Mouse (Mus musculus) c-Kit-positive CD71-negative TER-119-negative erythroid progenitor cells, embryonic 14.5 days (primary cell): Measurements from ENCODE around the gene Nr2f6.

Source experiments
- DNase-seq: peaks from one replicate; pipeline ENCODE4 v3.0.0-alpha.2; 2013; ENCODE audit warnings: low read depth

Nr2f6 gene

GRCm38 (mm10) chr8:71391696-71392095 lies 9.9 kb upstream of the Nr2f6 start:
- no peak for DNase-seq

DNA sequence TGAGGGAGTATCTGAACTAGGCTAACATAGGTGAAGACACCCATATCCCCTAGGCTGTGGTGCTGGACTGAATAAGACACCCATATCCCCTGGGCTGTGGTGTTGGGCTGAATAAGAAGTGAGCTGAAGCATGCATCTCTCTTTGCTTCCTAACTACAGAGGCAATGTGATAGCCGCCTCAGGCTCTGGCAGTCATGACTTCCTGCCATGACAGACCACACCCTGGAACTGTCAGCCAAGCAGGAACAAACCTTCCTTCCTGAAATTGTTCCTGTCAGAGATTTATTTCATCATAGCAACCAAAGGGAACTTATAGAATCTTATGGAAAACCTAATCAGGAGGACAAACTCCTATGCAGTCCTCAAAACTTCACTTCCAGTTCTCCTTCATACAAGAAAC lies 6.5 kb upstream of the Nr2f6 start:
- no peak for DNase-seq

- no peak for DNase-seq
These were observed 3.6 kb upstream of the Nr2f6 start for GRCm38 (mm10) chr8:71385212-71385835.

GRCm38 (mm10) chr8:71383860-71384259 lies 2.1 kb upstream of the Nr2f6 start:
- no peak for DNase-seq

- no peak for DNase-seq
These were observed 1.6 kb upstream of the Nr2f6 start for GRCm38 (mm10) chr8:71383396-71383795.

GRCm38 (mm10) chr8:71381971-71382961 lies 506 bp upstream of the Nr2f6 start:
- DNase-seq, result no peak

DNA sequence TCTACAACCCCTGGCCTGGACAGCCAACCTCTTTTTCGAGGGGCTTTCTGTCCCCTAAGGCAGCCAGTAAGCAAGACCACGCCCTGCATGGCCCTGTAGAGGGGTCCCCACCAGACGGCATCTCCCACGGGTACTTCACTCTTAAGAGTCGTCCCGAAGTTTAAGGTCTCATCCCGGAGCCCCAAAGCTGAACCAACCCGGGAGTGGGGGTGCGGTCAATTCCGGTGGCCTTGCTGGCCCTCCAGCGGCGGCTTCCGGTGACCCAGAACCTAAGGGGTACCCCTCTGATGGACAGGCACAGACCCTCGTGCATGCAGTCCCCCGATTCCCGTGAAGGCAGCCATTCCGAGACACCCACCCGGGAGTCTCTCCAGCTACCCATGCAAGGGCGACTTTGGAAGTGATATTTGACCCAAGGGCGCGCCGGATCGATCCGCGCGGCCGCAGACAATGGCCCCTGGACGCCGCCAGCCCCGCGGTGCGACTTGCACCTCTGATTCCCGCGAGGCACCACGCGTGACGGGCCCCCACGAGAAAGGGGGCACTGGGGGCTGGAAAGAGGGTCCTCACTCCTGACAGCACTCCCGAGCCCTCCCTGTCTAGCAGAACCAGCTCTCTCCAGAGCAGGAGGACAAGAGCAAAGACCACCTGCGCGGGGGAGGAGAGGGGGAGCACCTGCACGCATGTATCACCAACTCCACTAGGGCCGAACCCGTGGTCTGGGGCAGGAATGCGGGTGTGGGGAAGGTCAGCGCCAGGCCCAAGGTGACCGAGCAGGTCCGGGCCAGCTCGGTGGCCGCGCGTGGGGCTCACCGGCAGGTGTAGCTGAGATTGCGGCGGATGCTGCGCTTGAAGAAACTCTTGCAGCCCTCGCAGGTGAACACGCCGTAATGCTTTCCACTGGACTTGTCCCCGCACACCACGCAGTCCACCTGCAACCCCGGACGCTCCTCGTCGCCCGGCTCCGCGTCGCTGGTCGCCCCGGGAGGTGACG lies 1.3 kb downstream of the Nr2f6 start:
- DNase-seq, result no peak

GRCm38 (mm10) chr8:71379512-71380075 lies 2.2 kb downstream of the Nr2f6 start:
- no peak for DNase-seq

DNA sequence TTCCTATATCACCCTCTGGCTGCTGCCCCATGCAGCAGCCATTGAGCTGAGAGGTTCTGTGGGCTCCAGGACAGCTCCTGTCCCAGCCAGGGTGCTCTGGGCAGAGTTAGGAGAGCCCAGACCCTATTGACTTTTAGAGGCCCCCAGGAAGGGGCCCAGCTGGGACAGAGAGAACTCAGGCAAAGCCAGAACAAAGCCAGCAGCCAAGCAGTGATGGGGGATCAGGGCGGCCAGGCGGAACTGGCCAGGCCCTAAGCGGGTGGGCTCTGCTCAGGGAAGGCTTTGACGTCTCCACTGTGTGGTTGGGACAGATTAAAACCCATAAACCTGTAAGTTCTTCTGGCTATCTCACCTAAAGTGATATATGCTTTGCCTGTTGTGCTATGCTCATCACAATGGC lies 2.8 kb downstream of the Nr2f6 start:
- no peak for DNase-seq

DNA sequence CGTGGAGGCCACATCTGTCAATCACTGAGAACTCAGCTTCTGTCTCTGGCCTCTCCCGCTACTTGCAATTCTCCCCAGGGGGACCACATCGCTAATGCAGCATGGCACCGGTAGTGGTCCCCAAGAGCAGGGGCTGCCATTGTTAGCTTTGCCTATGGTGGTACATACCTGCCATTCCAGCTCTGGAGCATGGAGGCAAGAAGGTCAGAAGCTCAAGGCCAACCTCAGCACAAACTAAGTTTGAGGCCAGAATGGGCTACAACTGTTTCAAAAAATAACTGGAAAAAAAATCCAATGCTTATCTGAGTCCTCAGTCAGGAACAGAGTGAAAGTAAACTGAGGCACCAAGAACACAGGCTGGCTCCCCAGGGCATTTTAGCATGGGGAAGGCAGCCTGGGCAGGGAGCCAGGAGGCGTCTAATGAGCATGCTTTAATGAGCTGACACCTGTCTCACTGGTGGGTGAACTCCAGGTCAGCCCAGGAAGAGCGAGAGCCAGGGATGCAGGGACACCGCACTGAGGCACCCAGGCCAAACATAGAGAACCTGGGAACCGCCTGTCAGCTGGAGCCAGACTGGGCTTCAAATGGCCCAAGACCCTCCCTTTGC lies 5.2 kb downstream of the Nr2f6 start:
- no peak for DNase-seq

GRCm38 (mm10) chr8:71375581-71376422 lies 6.0 kb downstream of the Nr2f6 start:
- DNase-seq, result no peak

- no peak for DNase-seq
These were observed 7.0 kb downstream of the Nr2f6 start for GRCm38 (mm10) chr8:71374616-71375206.

DNA sequence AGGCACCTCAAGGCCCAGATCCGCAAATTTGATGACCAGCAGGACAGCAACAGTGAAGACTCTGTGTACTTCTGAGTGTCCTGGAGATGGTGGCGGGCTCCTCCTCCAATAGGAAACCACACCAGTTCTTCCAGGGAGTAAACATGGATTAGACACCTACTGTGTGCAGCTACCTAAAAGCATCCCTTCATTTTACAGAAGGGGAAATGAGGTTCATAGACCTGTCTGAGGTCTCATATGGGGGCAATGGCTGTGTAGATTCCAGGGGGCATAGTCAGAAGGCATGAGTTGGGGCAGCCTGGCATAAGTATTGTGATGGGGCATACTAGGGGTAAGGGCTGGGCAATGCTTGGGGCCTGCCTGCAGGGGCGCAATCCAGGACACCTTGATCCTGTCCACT lies 8.8 kb downstream of the Nr2f6 start:
- DNase-seq, result no peak

- no peak for DNase-seq
These were observed 9.3 kb downstream of the Nr2f6 start for GRCm38 (mm10) chr8:71372427-71372826.

- DNase-seq, result peak; percentile 96
These were observed 10.4 kb downstream of the Nr2f6 start, which contains the start of gene Ocel1 for GRCm38 (mm10) chr8:71371236-71371848. Ocel1 (plus strand) TSS chr8:71371298.

DNA sequence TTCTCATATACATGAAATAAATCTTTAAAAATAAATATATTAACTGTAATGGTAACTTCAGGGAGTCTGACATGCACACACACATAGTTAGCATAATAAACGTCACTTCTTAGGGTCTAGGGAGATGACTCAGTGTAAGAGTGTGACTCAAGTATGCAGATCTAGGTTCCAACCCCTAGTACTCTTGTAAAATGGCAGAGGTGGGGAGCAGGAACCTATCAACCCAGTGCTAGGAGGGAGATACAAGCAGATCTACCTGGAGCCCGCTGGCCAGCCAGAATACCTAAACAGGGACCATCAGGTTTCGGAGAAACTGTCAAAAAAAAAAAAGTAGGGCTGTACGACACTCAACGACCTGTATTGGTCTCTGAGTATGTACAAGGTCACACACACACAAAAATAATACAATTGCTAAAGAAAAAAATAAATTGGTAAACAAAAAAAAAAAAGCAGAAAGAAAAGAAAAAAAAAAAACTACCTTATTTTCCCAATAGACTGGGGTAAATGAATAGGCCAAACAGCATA lies 11.0 kb downstream of the Nr2f6 start:
- DNase-seq, result no peak

- DNase-seq, result no peak
These were observed 12.6 kb downstream of the Nr2f6 start for GRCm38 (mm10) chr8:71369040-71369718.

DNA sequence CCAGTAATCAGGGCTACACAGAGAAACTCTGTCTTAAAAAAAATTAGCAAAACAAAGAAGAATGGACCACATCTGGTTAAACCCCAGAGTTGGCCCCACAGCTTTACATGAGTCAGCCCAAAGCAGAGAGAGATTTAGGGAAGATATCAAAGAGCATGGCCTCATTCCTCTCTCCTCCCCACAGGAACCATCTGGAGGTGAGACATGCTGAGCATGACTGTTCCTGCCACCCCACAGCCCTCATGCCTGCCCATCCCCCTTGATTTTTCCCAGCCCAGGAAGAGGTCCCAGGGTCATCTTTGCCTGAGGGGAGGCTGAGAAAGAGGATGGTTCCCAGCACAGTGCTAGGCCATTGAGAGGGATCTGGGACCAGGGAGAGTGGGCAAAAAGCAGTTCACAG lies 13.4 kb downstream of the Nr2f6 start:
- no peak for DNase-seq
